Mouse (Mus musculus) forebrain, embryonic 14.5 days (tissue): Measurements from ENCODE around the gene 4933411K16Rik. TPM values are rescaled to one million over a fixed set of nuclear protein-coding genes. Genes with fewer than 3 reads are reported as not detected.

Source experiments
- ATAC-seq: fragments of 200-750 bp; cut with Nextera tagmentation; 2 replicates; pipeline ENCODE4 v1.8.0; 2017; ENCODE audit warnings: mild to moderate bottlenecking, moderate library complexity
- DNase-seq: peaks from one replicate; pipeline ENCODE4 v3.0.0-alpha.2; 2015; ENCODE audit warnings: low spot score
- H3K27ac ChIP-seq: fragments of 300-500 bp; sonication (generic); 2 replicates; pipeline ENCODE4 v1.5.1; 2014; ENCODE audit warnings: low read depth, mild to moderate bottlenecking, control low read depth, low read length, moderate library complexity
- H3K27me3 ChIP-seq: fragments of 300-500 bp; sonication (generic); replicated peaks from 2 replicates; pipeline ENCODE4 v1.6.1; 2014; ENCODE audit warnings: low read length, control low read depth, mixed read lengths; ENCODE audit not compliant: control insufficient read depth, insufficient read depth
- H3K36me3 ChIP-seq: fragments of 300-500 bp; sonication (generic); 2 replicates; pipeline ENCODE4 v1.6.1; 2014; ENCODE audit warnings: low read length, control low read depth; ENCODE audit not compliant: control insufficient read depth, insufficient read depth
- H3K4me1 ChIP-seq: fragments of 300-500 bp; sonication (generic); 2 replicates; pipeline ENCODE4 v1.6.1; 2014; ENCODE audit warnings: antibody characterized with exemption, low read length, control low read depth; ENCODE audit not compliant: control insufficient read depth, insufficient read depth
- H3K4me2 ChIP-seq: fragments of 300-500 bp; sonication (generic); 2 replicates; pipeline ENCODE4 v1.6.1; 2014; ENCODE audit warnings: mild to moderate bottlenecking, control low read depth, low read length
- H3K4me3 ChIP-seq: fragments of 300-500 bp; sonication (generic); 2 replicates; pipeline ENCODE4 v1.5.1; 2014; ENCODE audit warnings: low read depth, low read length, control low read depth
- H3K9ac ChIP-seq: fragments of 300-500 bp; sonication (generic); 2 replicates; pipeline ENCODE4 v1.6.1; 2014; ENCODE audit warnings: mild to moderate bottlenecking, low read length, control low read depth, moderate library complexity
- H3K9me3 ChIP-seq: fragments of 300-500 bp; sonication (generic); replicated peaks from 2 replicates; pipeline ENCODE4 v1.6.1; 2016; ENCODE audit warnings: low read length, control low read depth, mixed read lengths; ENCODE audit not compliant: control insufficient read depth
- WGBS: fragments of 180-500 bp; shearing (Covaris S2); extraction: QIAGEN DNeasy Blood & Tissue Kit; methylation state at CpG from one replicate; pipeline ENCODE4 v1.1.7; 2014; 5-methylcytosine and 5-hydroxymethylcytosine counted together
- polyA plus RNA-seq: library from polyadenylated mRNA; unstranded; fragments of >200 nt; fragmentation: Nextera tagmentation; extraction: Ambion mirVana; gene quantifications from 2 replicates; pipeline ENCODE4 v1.2.1, GENCODE M21; 2014

The 4933411K16Rik gene
- polyA plus RNA-seq, 1 experiment from 2014 or later = not detected

DNA sequence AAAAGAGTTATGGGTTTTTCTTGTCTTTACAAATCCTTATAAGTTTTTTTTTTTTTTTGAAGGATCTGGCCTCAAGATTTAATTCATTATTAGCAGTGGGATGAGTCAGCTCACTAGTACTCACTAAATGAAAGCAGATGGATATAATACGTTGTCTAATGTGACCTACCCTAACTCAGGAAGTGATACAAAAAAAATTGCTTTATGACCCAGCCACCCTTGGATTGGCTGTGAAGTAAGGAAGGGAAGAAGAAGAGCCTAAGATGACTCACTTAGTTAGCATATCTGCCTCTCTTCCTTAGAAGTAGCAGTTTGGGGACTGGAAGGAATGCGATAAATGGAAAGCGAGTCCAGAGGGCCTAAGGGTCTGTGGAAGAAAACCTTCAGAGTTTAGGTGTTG, 47.4 kb downstream of the 4933411K16Rik start:
- H3K9ac ChIP-seq = no peak overlapping the region
- DNase-seq (no peak), ATAC-seq (no peak)
- H3K36me3 ChIP-seq = peaks cover 24% of the 10 kb centered on the region
- no peaks in the 10 kb centered on the region for H3K27me3 ChIP-seq
- H3K4me1 ChIP-seq = no peaks in the 10 kb centered on the region
- H3K4me3 ChIP-seq = no peak overlapping the region
- H3K4me2 ChIP-seq = no peak overlapping the region
- 95% methylated on average over 3 of the region's 3 CpGs for WGBS
- no peak overlapping the region for H3K27ac ChIP-seq
- H3K9me3 ChIP-seq = no peaks in the 10 kb centered on the region

Other genes starting within 250 kb of the 4933411K16Rik start
- gene Frat1, start 222.3 kb upstream of the 4933411K16Rik start, polyA plus RNA-seq = 34.9 and 35.5 TPM in 2 replicates
- 7.2 and 8.6 TPM in 2 replicates for gene Frat2, start 204.1 kb upstream of the 4933411K16Rik start, polyA plus RNA-seq
- gene Rrp12, start 156.1 kb upstream of the 4933411K16Rik start, polyA plus RNA-seq = 8.4 and 12.8 TPM in 2 replicates
- gene Pgam1, start 140.3 kb upstream of the 4933411K16Rik start, polyA plus RNA-seq = 505 and 522 TPM in 2 replicates
- 69.0 and 76.2 TPM in 2 replicates for gene Exosc1, start 118.8 kb upstream of the 4933411K16Rik start, polyA plus RNA-seq
- gene Zdhhc16, start 118.8 kb upstream of the 4933411K16Rik start, polyA plus RNA-seq = 77.2 and 83.7 TPM in 2 replicates
- 30.8 and 35.9 TPM in 2 replicates for gene Mms19, start 71.1 kb upstream of the 4933411K16Rik start, polyA plus RNA-seq
- gene Ubtd1, start 70.5 kb upstream of the 4933411K16Rik start, polyA plus RNA-seq = 5.4 and 6.7 TPM in 2 replicates
- gene Ankrd2, start 16.2 kb upstream of the 4933411K16Rik start, polyA plus RNA-seq = 0.47 TPM in 2 replicates
- gene Hoga1, start 6.6 kb upstream of the 4933411K16Rik start, polyA plus RNA-seq = 0.76 and 0.90 TPM in 2 replicates
- 166 TPM in 2 replicates for gene Morn4, start 34.1 kb downstream of the 4933411K16Rik start, polyA plus RNA-seq
- gene Pi4k2a, start 38.2 kb downstream of the 4933411K16Rik start, polyA plus RNA-seq = 13.2 and 19.5 TPM in 2 replicates
- 9.5 and 13.0 TPM in 2 replicates for gene Avpi1, start 76.8 kb downstream of the 4933411K16Rik start, polyA plus RNA-seq
- 2.2 and 3.1 TPM in 2 replicates for gene Marveld1, start 95.2 kb downstream of the 4933411K16Rik start, polyA plus RNA-seq
- 19.5 and 28.0 TPM in 2 replicates for gene Zfyve27, start 111.7 kb downstream of the 4933411K16Rik start, polyA plus RNA-seq
- 0.78 and 0.81 TPM in 2 replicates for gene Sfrp5, start 150.0 kb downstream of the 4933411K16Rik start, polyA plus RNA-seq
- 13.8 and 18.6 TPM in 2 replicates for gene Golga7b, start 195.3 kb downstream of the 4933411K16Rik start, polyA plus RNA-seq